Mouse (Mus musculus): ENCODE results near the gene Slc38a4. TPM values are rescaled to one million over a fixed set of nuclear protein-coding genes. Genes with fewer than 3 reads are reported as not detected.

The Slc38a4 gene
- polyA plus RNA-seq, 2 experiments: 24.4 to 52.7 TPM

- H3K36me3 ChIP-seq (replicated peaks; ENCODE audit: control insufficient read depth, insufficient read depth, low read depth): no peaks in the 10 kb centered on the region
- DNase-seq (ENCODE audit: low read depth in 3 of 3, low spot score in 3 of 3): no peak
- no peaks in the 10 kb centered on the region for H3K27me3 ChIP-seq (ENCODE audit: control insufficient read depth, insufficient read depth, low read length)
- H3K4me2 ChIP-seq (ENCODE audit: low read depth): no peak overlapping the region; the same call in 1 of the 2 replicates
- no peak for TF ChIP-seq EP300 (IDR thresholded peaks at IDR 0.05; ENCODE audit: low read depth)
- TF ChIP-seq CTCF (IDR thresholded peaks at IDR 0.05; ENCODE audit: low read depth): no peak
- H3K9me3 ChIP-seq (ENCODE audit: control insufficient read depth, low read length): no peaks in the 10 kb centered on the region
- ATAC-seq (ENCODE audit: insufficient read depth): no peak
- no peak overlapping the region for H3K9ac ChIP-seq (replicated peaks)
- WGBS (ENCODE audit: insufficient replicate concordance): 28% methylated on average over 5 of the region's 5 CpGs
- H3K4me1 ChIP-seq (replicated peaks; ENCODE audit: control insufficient read depth in 2 of 2, insufficient read depth in 2 of 2, low read length in 1 of 2): peaks cover 0 to 4% of the 10 kb centered on the region in 2 experiments; a peak in 1 of 4 replicates
- no peak overlapping the region for H3K27ac ChIP-seq
- no peak overlapping the region for H3K4me3 ChIP-seq (ENCODE audit: insufficient read depth in 1 of 2, low read depth in 2 of 2, low read length in 2 of 2)
These were observed 11.2 kb upstream of the Slc38a4 start for GRCm38 (mm10) chr15:97066937-97067336.

GRCm38 (mm10) chr15:97063211-97063610, 7.5 kb upstream of the Slc38a4 start:
- Histone ChIP-seq H3K36me3 (replicated peaks; ENCODE audit: control insufficient read depth, insufficient read depth, low read depth) (no peaks in the 10 kb centered on the region), H3K4me1 (replicated peaks; ENCODE audit: control insufficient read depth in 2 of 2, insufficient read depth in 2 of 2, low read length in 1 of 2) (peaks cover 0 to 4% of the 10 kb centered on the region in 2 experiments; a peak in 1 of 4 replicates), H3K27ac (no peak overlapping the region), H3K4me3 (ENCODE audit: insufficient read depth in 1 of 2, low read depth in 2 of 2, low read length in 2 of 2) (no peak overlapping the region), H3K9ac (replicated peaks) (no peak overlapping the region), H3K27me3 (ENCODE audit: control insufficient read depth, insufficient read depth, low read length) (no peaks in the 10 kb centered on the region), H3K9me3 (ENCODE audit: control insufficient read depth, low read length) (no peaks in the 10 kb centered on the region), H3K4me2 (ENCODE audit: low read depth) (no peak overlapping the region)
- DNase-seq (ENCODE audit: low read depth in 3 of 3, low spot score in 3 of 3) (no peak), ATAC-seq (ENCODE audit: insufficient read depth) (no peak)
- TF ChIP-seq EP300 (IDR thresholded peaks at IDR 0.05; ENCODE audit: low read depth): no peak
- 75% methylated on average over 5 of the region's 5 CpGs for WGBS (ENCODE audit: insufficient replicate concordance)

- ATAC-seq (ENCODE audit: insufficient read depth) (no peak), DNase-seq (ENCODE audit: low read depth in 3 of 3, low spot score in 3 of 3) (no peak)
- WGBS (ENCODE audit: insufficient replicate concordance): 78% methylated on average over 8 of the region's 8 CpGs
- H3K9ac ChIP-seq (replicated peaks): no peak overlapping the region
- no peak overlapping the region for H3K4me3 ChIP-seq (ENCODE audit: insufficient read depth in 1 of 2, low read depth in 2 of 2, low read length in 2 of 2)
- no peaks in the 10 kb centered on the region for H3K9me3 ChIP-seq (ENCODE audit: control insufficient read depth, low read length)
- H3K4me1 ChIP-seq (replicated peaks; ENCODE audit: control insufficient read depth in 2 of 2, insufficient read depth in 2 of 2, low read length in 1 of 2): no peaks in the 10 kb centered on the region; a peak in 1 of 4 replicates
- no peaks in the 10 kb centered on the region for H3K27me3 ChIP-seq (ENCODE audit: control insufficient read depth, insufficient read depth, low read length)
- H3K4me2 ChIP-seq (ENCODE audit: low read depth): no peak overlapping the region
- H3K36me3 ChIP-seq (replicated peaks; ENCODE audit: control insufficient read depth, insufficient read depth, low read depth): no peaks in the 10 kb centered on the region
- TF ChIP-seq EP300 (IDR thresholded peaks at IDR 0.05; ENCODE audit: low read depth): no peak
- TF ChIP-seq CTCF (IDR thresholded peaks at IDR 0.05; ENCODE audit: low read depth): no peak
- no peak overlapping the region for H3K27ac ChIP-seq
These were observed 5.2 kb upstream of the Slc38a4 start for GRCm38 (mm10) chr15:97060973-97061372.

- peaks cover under 1% of the 10 kb centered on the region; the same call in 1 of the 2 replicates for H3K27me3 ChIP-seq (ENCODE audit: control insufficient read depth, insufficient read depth, low read length)
- DNase-seq (ENCODE audit: low read depth in 3 of 3, low spot score in 3 of 3) (no peak), ATAC-seq (ENCODE audit: insufficient read depth) (no peak)
- no peaks in the 10 kb centered on the region for H3K9me3 ChIP-seq (ENCODE audit: control insufficient read depth, low read length)
- TF ChIP-seq CTCF (IDR thresholded peaks at IDR 0.05; ENCODE audit: low read depth) (no peak), EP300 (IDR thresholded peaks at IDR 0.05; ENCODE audit: low read depth) (no peak)
- no peak overlapping the region for H3K4me2 ChIP-seq (ENCODE audit: low read depth)
- no peaks in the 10 kb centered on the region; a peak in 1 of 4 replicates for H3K4me1 ChIP-seq (replicated peaks; ENCODE audit: control insufficient read depth in 2 of 2, insufficient read depth in 2 of 2, low read length in 1 of 2)
- WGBS (ENCODE audit: insufficient replicate concordance): 70% methylated on average over 6 of the region's 6 CpGs
- H3K9ac ChIP-seq (replicated peaks): no peak overlapping the region
- H3K4me3 ChIP-seq (ENCODE audit: insufficient read depth in 1 of 2, low read depth in 2 of 2, low read length in 2 of 2): no peak overlapping the region
- H3K27ac ChIP-seq: no peak overlapping the region
- no peaks in the 10 kb centered on the region for H3K36me3 ChIP-seq (replicated peaks; ENCODE audit: control insufficient read depth, insufficient read depth, low read depth)
These were observed 4.8 kb upstream of the Slc38a4 start for GRCm38 (mm10) chr15:97060571-97060970.

- no peak for TF ChIP-seq EP300 (IDR thresholded peaks at IDR 0.05; ENCODE audit: low read depth)
- TF ChIP-seq CTCF (IDR thresholded peaks at IDR 0.05; ENCODE audit: low read depth): no peak
- Histone ChIP-seq H3K27me3 (ENCODE audit: control insufficient read depth, insufficient read depth, low read length) (peaks cover 5% of the 10 kb centered on the region), H3K27ac (no peak overlapping the region), H3K36me3 (replicated peaks; ENCODE audit: control insufficient read depth, insufficient read depth, low read depth) (no peaks in the 10 kb centered on the region), H3K9me3 (ENCODE audit: control insufficient read depth, low read length) (no peaks in the 10 kb centered on the region; the same call in 1 of the 2 replicates), H3K4me3 (ENCODE audit: insufficient read depth in 1 of 2, low read depth in 2 of 2, low read length in 2 of 2) (no peak overlapping the region), H3K9ac (replicated peaks) (no peak overlapping the region), H3K4me2 (ENCODE audit: low read depth) (no peak overlapping the region), H3K4me1 (replicated peaks; ENCODE audit: control insufficient read depth in 2 of 2, insufficient read depth in 2 of 2, low read length in 1 of 2) (no peaks in the 10 kb centered on the region; a peak in 1 of 4 replicates)
- 75% methylated on average over 14 of the region's 14 CpGs for WGBS (ENCODE audit: insufficient replicate concordance)
- no peak for ATAC-seq (ENCODE audit: insufficient read depth)
- no peak for DNase-seq (ENCODE audit: low read depth in 3 of 3, low spot score in 3 of 3)
These were observed 4.3 kb upstream of the Slc38a4 start for GRCm38 (mm10) chr15:97060102-97060501.

Measured in liver, embryonic 14.5 days (tissue).